Mouse (Mus musculus) olfactory bulb, adult 2 months (tissue): ENCODE data around the gene Ski.

Experiments used
- CTCF ChIP-seq: fragments of 200-500 bp; IDR thresholded peaks from 2 replicates; pipeline ENCODE4 v1.5.1; 2012; ENCODE audit warnings: low read depth, mild to moderate bottlenecking, low read length, moderate library complexity; ENCODE audit not compliant: insufficient read depth
- POLR2A ChIP-seq: fragments of 200-500 bp; IDR thresholded peaks from 2 replicates; pipeline ENCODE4 v1.6.1; 2012; ENCODE audit warnings: mild to moderate bottlenecking, low read depth, low read length, moderate library complexity; ENCODE audit not compliant: insufficient read depth

- TF ChIP-seq CTCF (no peak), POLR2A (no peak)
Measured at GRCm38 (mm10) chr4:155217241-155218103, 4.9 kb downstream of the Ski start.
